Mouse (Mus musculus): Measurements from ENCODE around the gene Hoxa6.

DNA sequence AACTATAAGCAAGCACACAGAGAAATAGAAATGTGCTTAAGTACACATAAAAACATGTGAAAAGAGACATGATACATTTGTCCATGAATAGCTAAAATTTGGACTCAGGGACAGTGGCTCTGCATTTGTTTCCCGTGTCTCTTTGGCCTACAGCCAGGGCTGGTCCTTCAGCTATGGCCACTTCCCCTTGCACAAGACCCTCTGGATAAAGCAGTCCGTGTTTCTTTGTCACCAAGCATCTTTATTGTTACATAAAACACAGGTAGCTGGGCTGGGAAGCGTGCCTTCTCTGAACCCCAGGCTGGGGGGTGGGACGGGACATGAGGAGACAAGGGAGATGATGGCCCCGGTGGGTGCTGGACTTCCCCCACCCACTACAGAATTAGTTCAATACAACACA, 5.7 kb upstream of the Hoxa6 start:
- TF ChIP-seq POLR2A (IDR thresholded peaks at IDR 0.05; ENCODE audit: borderline replicate concordance, low read depth, low read length) (no peak), CTCF (IDR thresholded peaks at IDR 0.05; ENCODE audit: low read depth, low read length) (no peak)

Measured in bone marrow macrophage, adult 2 months (primary cell).